Mouse (Mus musculus) heart, postnatal 0 days (tissue): ENCODE results near the gene Cbs. TPM values are rescaled to one million over a fixed set of nuclear protein-coding genes. Genes with fewer than 3 reads are reported as not detected.

Experiments
- ATAC-seq: fragments of 200-750 bp; cut with Nextera tagmentation; 2 replicates; pipeline ENCODE4 v1.8.0; 2017; ENCODE audit warnings: low read depth, moderate number of reproducible peaks, moderate library complexity; ENCODE audit not compliant: insufficient read depth
- DNase-seq: peaks from one replicate; pipeline ENCODE4 v3.0.0-alpha.2; 2016; ENCODE audit warnings: low spot score
- H3K27ac ChIP-seq: fragments of 300-500 bp; sonication (generic); 2 replicates; pipeline ENCODE4 v1.5.1; 2014; ENCODE audit warnings: low read depth, mild to moderate bottlenecking
- H3K27me3 ChIP-seq: fragments of 300-500 bp; sonication (generic); 2 replicates; pipeline ENCODE4 v1.6.1; 2014; ENCODE audit warnings: low read length, mixed read lengths; ENCODE audit not compliant: control insufficient read depth, insufficient read depth
- H3K36me3 ChIP-seq: fragments of 300-500 bp; sonication (generic); replicated peaks from 2 replicates; pipeline ENCODE4 v1.6.1; 2014; ENCODE audit warnings: low read length, mixed read lengths; ENCODE audit not compliant: control insufficient read depth, insufficient read depth
- H3K4me1 ChIP-seq: fragments of 300-500 bp; sonication (generic); 2 replicates; pipeline ENCODE4 v1.6.1; 2014; ENCODE audit warnings: antibody characterized with exemption; ENCODE audit not compliant: control insufficient read depth, insufficient read depth
- H3K4me2 ChIP-seq: fragments of 300-500 bp; sonication (generic); 2 replicates; pipeline ENCODE4 v1.6.1; 2014; ENCODE audit warnings: low read depth, mild to moderate bottlenecking, low read length, moderate library complexity
- H3K4me3 ChIP-seq: fragments of 300-500 bp; sonication (generic); 2 replicates; pipeline ENCODE4 v1.5.1; 2014; ENCODE audit warnings: low read depth, low read length
- H3K9ac ChIP-seq: fragments of 300-500 bp; sonication (generic); replicated peaks from 2 replicates; pipeline ENCODE4 v1.6.1; 2014; ENCODE audit warnings: low read depth, low read length, mixed read lengths
- H3K9me3 ChIP-seq: fragments of 300-500 bp; sonication (generic); replicated peaks from 2 replicates; pipeline ENCODE4 v1.6.1; 2016; ENCODE audit warnings: low read length; ENCODE audit not compliant: control insufficient read depth
- CTCF ChIP-seq: IDR thresholded peaks from 2 replicates; pipeline ENCODE4 v1.5.1; 2016; ENCODE audit warnings: antibody characterized with exemption, control low read depth, low read depth
- EP300 ChIP-seq: IDR thresholded peaks from 2 replicates; pipeline ENCODE4 v1.6.1; 2016; ENCODE audit warnings: antibody characterized with exemption, low read depth
- WGBS: fragments of 180-500 bp; shearing (Covaris S2); extraction: QIAGEN DNeasy Blood & Tissue Kit; methylation state at CpG from one replicate; pipeline ENCODE4 v1.1.7; 2014; 5-methylcytosine and 5-hydroxymethylcytosine counted together
- polyA plus RNA-seq: library from polyadenylated mRNA; unstranded; fragments of >200 nt; fragmentation: Nextera tagmentation; extraction: Ambion mirVana; gene quantifications from 2 replicates; pipeline ENCODE4 v1.2.1, GENCODE M21; 2015
- total RNA-seq: library from RNA; depleted of rRNA; stranded (reverse); fragments of >200 nt; gene quantifications from 2 replicates; pipeline ENCODE4 v1.2.3, GENCODE M21; 2014; ENCODE audit warnings: low replicate concordance

Cbs gene
- total and polyA plus RNA-seq, 2 experiments from 2014 or later = 0.27 to 2.1 TPM

DNA sequence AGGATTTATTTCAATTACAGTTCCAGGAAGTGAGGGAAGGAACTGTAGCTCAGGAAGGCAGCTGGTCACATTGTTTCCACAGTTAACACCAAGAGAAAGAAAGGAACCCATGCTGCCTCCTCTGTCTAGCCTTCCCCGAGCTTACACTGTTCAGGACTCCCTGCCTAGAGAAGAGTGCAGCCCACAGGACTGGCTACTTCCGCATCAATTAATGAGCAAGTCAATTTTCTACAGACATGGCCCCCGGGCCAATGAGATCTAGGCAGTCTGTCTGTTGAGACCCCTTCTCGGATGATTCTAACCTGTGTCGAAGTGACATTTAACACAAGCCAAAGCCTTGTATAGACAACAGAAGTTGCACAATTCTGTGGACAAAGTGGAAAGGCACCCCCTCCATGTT lies 2.1 kb downstream of the Cbs start:
- H3K36me3 ChIP-seq = no peaks in the 10 kb centered on the region

DNA sequence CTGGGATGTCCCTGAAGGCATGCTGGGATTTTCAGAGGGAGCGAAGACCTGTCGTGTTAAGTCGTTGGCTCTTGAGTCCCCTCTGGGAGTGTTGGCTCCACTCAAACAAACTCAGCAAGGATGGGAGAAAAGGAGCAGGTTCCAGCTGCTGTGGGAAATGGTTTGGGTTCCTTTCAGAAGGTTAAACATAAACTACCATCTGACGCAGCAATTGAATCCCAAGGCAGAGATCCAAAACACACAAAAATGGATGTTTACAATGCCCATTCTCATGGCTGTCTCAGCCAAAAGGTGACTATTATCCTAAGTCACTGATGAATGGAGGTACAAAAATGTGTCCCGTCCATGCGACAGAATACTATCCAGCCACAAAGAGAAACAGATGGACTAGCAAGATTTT lies 4.0 kb downstream of the Cbs start:
- Histone ChIP-seq H3K36me3 (no peaks in the 10 kb centered on the region), H3K4me2 (no peak overlapping the region), H3K27ac (no peak overlapping the region), H3K9ac (no peak overlapping the region), H3K27me3 (peaks cover 18% of the 10 kb centered on the region), H3K4me3 (no peak overlapping the region), H3K9me3 (0 out of 2 replicates have a peak, but pooled peaks cover 4% of the 10 kb centered on the region), H3K4me1 (no peaks in the 10 kb centered on the region)
- ATAC-seq (no peak), DNase-seq (no peak)
- TF ChIP-seq EP300 = no peak
- TF ChIP-seq CTCF = no peak
- WGBS = 70% methylated on average over 6 of the region's 6 CpGs

More for the DNA sequence above, 2.1 kb downstream of the Cbs start:
- Histone ChIP-seq H3K27me3 (peaks cover 18% of the 10 kb centered on the region), H3K9me3 (no peaks in the 10 kb centered on the region), H3K9ac (no peak overlapping the region), H3K27ac (no peak overlapping the region), H3K4me1 (no peaks in the 10 kb centered on the region), H3K4me3 (no peak overlapping the region), H3K4me2 (no peak overlapping the region)
- no peak for TF ChIP-seq CTCF
- no peak for TF ChIP-seq EP300
- ATAC-seq = no peak
- DNase-seq = no peak
- WGBS = 73% methylated on average over 5 of the region's 5 CpGs

DNA sequence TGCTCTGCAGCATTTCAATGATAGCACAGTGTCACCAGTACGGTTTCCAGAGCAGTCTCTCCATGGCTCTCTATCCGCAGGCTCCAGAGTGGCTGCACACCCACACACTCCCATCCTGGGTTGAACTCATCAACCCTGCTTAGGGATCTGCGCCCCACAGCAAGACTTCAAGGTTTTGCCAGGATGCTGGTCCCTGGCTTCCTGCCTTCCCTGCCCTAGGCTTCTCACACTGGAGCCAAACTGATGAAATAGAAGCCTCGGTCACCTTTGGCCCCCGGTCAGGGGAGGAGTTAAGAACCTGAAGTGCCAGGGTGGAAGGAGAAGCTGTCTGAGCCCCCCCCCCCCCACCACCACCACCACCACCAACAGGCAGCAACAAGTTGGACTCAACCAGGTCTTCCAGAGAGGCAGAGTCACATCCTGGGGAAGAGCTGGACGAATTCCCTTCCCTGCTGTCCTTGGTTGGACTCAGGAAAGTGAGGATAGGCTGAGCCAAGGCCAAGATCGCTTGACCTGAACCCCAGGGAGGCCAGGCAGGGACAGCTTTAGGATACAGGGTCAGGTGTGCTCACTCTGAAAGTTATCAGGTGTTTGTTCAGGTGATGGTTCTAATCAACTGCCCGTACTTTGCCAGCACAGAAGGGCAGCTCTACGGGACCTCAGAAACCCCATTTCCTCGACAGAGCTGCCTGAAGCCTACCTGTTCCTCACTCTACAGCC lies 5.8 kb downstream of the Cbs start:
- no peak for ATAC-seq
- H3K9ac ChIP-seq = no peak overlapping the region
- H3K9me3 ChIP-seq = 0 out of 2 replicates have a peak, but pooled peaks cover 8% of the 10 kb centered on the region
- 70% methylated on average over 10 of the region's 10 CpGs for WGBS
- H3K27ac ChIP-seq = no peak overlapping the region
- H3K4me1 ChIP-seq = no peaks in the 10 kb centered on the region
- TF ChIP-seq EP300 (no peak), CTCF (no peak)
- no peaks in the 10 kb centered on the region for H3K36me3 ChIP-seq
- H3K4me3 ChIP-seq = no peak overlapping the region
- DNase-seq = no peak
- H3K27me3 ChIP-seq = peaks cover 12% of the 10 kb centered on the region
- no peak overlapping the region for H3K4me2 ChIP-seq

- Histone ChIP-seq H3K4me3 (no peak overlapping the region), H3K27ac (no peak overlapping the region), H3K9me3 (0 out of 2 replicates have a peak, but pooled peaks cover 8% of the 10 kb centered on the region), H3K4me1 (no peaks in the 10 kb centered on the region), H3K4me2 (no peak overlapping the region), H3K36me3 (no peaks in the 10 kb centered on the region), H3K27me3 (no peaks in the 10 kb centered on the region), H3K9ac (no peak overlapping the region)
- 83% methylated on average over 2 of the region's 2 CpGs for WGBS
- DNase-seq (no peak), ATAC-seq (no peak)
- no peak for TF ChIP-seq EP300
- TF ChIP-seq CTCF = no peak
These were observed 9.1 kb downstream of the Cbs start for GRCm38 (mm10) chr17:31627961-31628360.

DNA sequence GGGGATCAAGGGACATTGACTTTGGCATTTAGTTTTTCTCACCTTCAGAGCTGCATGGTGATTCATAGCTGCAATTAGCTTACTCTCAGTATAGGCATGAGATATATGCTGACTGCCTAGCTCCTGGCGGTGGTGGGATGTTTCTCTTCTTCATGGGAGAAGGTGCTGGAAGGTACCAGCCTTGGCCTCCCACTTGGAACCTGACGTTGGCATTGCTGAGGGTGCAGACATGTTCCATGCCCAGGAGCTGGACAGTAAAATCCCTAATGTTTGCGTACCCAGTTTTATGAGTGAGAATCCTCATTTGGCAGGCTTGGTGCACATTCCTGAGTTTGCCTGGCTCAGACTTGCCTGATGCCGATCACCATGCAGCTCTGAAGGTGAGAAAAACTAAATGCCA lies 13.9 kb downstream of the Cbs start:
- no peak for ATAC-seq
- 76% methylated on average over 4 of the region's 4 CpGs for WGBS

More for the DNA sequence above, 13.9 kb downstream of the Cbs start:
- no peak overlapping the region for H3K4me2 ChIP-seq
- H3K27me3 ChIP-seq = no peaks in the 10 kb centered on the region
- no peaks in the 10 kb centered on the region for H3K4me1 ChIP-seq
- H3K27ac ChIP-seq = no peak overlapping the region
- TF ChIP-seq CTCF = no peak
- no peak for TF ChIP-seq EP300
- no peak overlapping the region for H3K9ac ChIP-seq
- no peak overlapping the region for H3K4me3 ChIP-seq
- H3K36me3 ChIP-seq = no peaks in the 10 kb centered on the region
- no peak for DNase-seq
- 0 out of 2 replicates have a peak, but pooled peaks cover 6% of the 10 kb centered on the region for H3K9me3 ChIP-seq
